ENCODE assay signal across 24 mouse cellular contexts in genomic region chr6:130341973-130342372, GRCm38 (mm10). TPM values are rescaled to one million over a fixed set of nuclear protein-coding genes. Genes with fewer than 3 reads are reported as not detected.
DNase-seq lines count a peak whose midpoint lies in the region; ATAC-seq and TF ChIP-seq lines count a peak whose summit lies in the region.
"Not testable (repeated sequence)": the region's sequence is repeated elsewhere in the genome, so short reads cannot be mapped to it uniquely, and the experiment has no call there.
"Had no signal": no experiment of that assay in that cellular context is flagged by ENCODE, and none has a peak within 500 bp of the region (broad histone marks: within the 10 kb centered on the region; RNA-seq: fewer than 3 reads in every experiment).

No protein-coding gene starts in this region.

- ATAC-seq in granulocyte monocyte progenitor cell, adult 5-6 weeks (replicated peaks; ENCODE audit: poor library complexity, severe bottlenecking) = peak; percentile 81
- ATAC-seq in liver, embryonic 11.5 days (replicated peaks; ENCODE audit: low FRiP score) = peak; percentile 45; the same call in 1 of the 2 replicates
- peak; percentile 39; the same call in 1 of the 2 replicates for ATAC-seq in liver, embryonic 13.5 days (ENCODE audit: low read depth)
- ATAC-seq in megakaryocyte progenitor cell, adult 5-6 weeks (replicated peaks; ENCODE audit: poor library complexity) = peak; percentile 94

- H3K4me3 ChIP-seq in MEL (ENCODE audit: control insufficient read depth in 1 of 2, insufficient read depth in 1 of 2, low read depth in 2 of 2, low read length in 2 of 2); liver, embryonic 11.5 days (ENCODE audit: low read depth, low read length); liver, embryonic 13.5 days (replicated peaks): not testable (repeated sequence)

- H3K79me2 ChIP-seq in MEL (ENCODE audit: control insufficient read depth, insufficient read depth, low read length, poor library complexity) = not testable (repeated sequence)

- DNase-seq in MEL (ENCODE audit: low read depth, low spot score) = peak; percentile 72
- peak; percentile 2 for DNase-seq in T-cell, adult 2 months (ENCODE audit: low spot score)
- DNase-seq in liver, embryonic 11.5 days (ENCODE audit: low spot score); liver, embryonic 13.5 days: not testable (repeated sequence)
- DNase-seq in natural killer cell, adult 2 months (ENCODE audit: low spot score in 2 of 2) = peak; percentile 5 to 46

- not testable (repeated sequence) for TF ChIP-seq RAD21 in MEL (IDR thresholded peaks at IDR 0.05; ENCODE audit: low read depth, low read length)

- not testable (repeated sequence) for H3K4me2 ChIP-seq in liver, embryonic 11.5 days; liver, embryonic 13.5 days

- not testable (repeated sequence) for TF ChIP-seq CTCF in MEL (IDR thresholded peaks at IDR 0.05 in 2 of 3, conservative IDR thresholded peaks at IDR 0.05 in 1 of 3; ENCODE audit: control insufficient read depth in 1 of 3, insufficient read depth in 1 of 3, low read depth in 2 of 3, low read length in 3 of 3, poor library complexity in 1 of 3, severe bottlenecking in 1 of 3)

- TF ChIP-seq POLR2A in MEL (IDR thresholded peaks at IDR 0.05; ENCODE audit: control insufficient read depth in 1 of 2, insufficient read depth in 1 of 2, low read depth in 1 of 2, low read length in 2 of 2, poor library complexity in 1 of 2) = not testable (repeated sequence)

- not testable (repeated sequence) for H3K27me3 ChIP-seq in MEL (ENCODE audit: control insufficient read depth in 1 of 2, insufficient read depth in 2 of 2, low read length in 2 of 2); liver, embryonic 11.5 days (replicated peaks; ENCODE audit: control insufficient read depth, insufficient read depth, low read length); liver, embryonic 13.5 days

- peak; percentile 65 to 82 for TF ChIP-seq EP300 in MEL (IDR thresholded peaks at IDR 0.05; ENCODE audit: low read depth in 1 of 2, low read length in 2 of 2)

- peaks cover 6 to 21% of the 10 kb centered on the region in 2 experiments; a peak in 2 of 4 replicates for H3K4me1 ChIP-seq in MEL (ENCODE audit: control insufficient read depth in 1 of 2, insufficient read depth in 2 of 2, low read length in 2 of 2)
- not testable (repeated sequence) for H3K4me1 ChIP-seq in liver, embryonic 11.5 days (replicated peaks; ENCODE audit: control insufficient read depth, insufficient read depth, low read length); liver, embryonic 13.5 days (replicated peaks)

- H3K9ac ChIP-seq in MEL (ENCODE audit: control insufficient read depth, low read depth, low read length, poor library complexity, severe bottlenecking); liver, embryonic 11.5 days (ENCODE audit: low read depth, low read length); liver, embryonic 13.5 days: not testable (repeated sequence)

- not testable (repeated sequence) for H3K9me3 ChIP-seq in MEL (replicated peaks; ENCODE audit: insufficient read depth, low read length); liver, embryonic 11.5 days (ENCODE audit: control insufficient read depth, low read length); liver, embryonic 13.5 days (replicated peaks)

- 45% methylated on average over 2 of the region's 2 CpGs for WGBS in liver, embryonic 11.5 days
- 36% methylated on average over 2 of the region's 2 CpGs for WGBS in liver, embryonic 13.5 days (ENCODE audit: insufficient replicate concordance)

- H3K36me3 ChIP-seq in MEL (ENCODE audit: control insufficient read depth in 1 of 2, insufficient read depth in 2 of 2, low read length in 2 of 2) = peaks cover 0 to 21% of the 10 kb centered on the region in 2 experiments; a peak in 2 of 4 replicates
- H3K36me3 ChIP-seq in liver, embryonic 11.5 days (ENCODE audit: control insufficient read depth, insufficient read depth, low read length); liver, embryonic 13.5 days: not testable (repeated sequence)

- peak overlapping the region; percentile 57; the same call in 1 of the 2 replicates for H3K27ac ChIP-seq in MEL (ENCODE audit: control insufficient read depth, low read depth, low read length)
- H3K27ac ChIP-seq in liver, embryonic 11.5 days (ENCODE audit: low read depth, low read length); liver, embryonic 13.5 days: not testable (repeated sequence)

TF ChIP-seq in MEL, 35 proteins besides CTCF, POLR2A, EP300 and RAD21:
- peak; percentile 62; the same call in 1 of the 2 replicates for TF ChIP-seq ETS1 (IDR thresholded peaks at IDR 0.05; ENCODE audit: low read depth, low read length)
- peak; percentile 74 for TF ChIP-seq GATA1 (IDR thresholded peaks at IDR 0.05; ENCODE audit: low read depth, low read length)
- TF ChIP-seq TCF12 (IDR thresholded peaks at IDR 0.05; ENCODE audit: low read depth, low read length) = peak; percentile 73; the same call in 1 of the 2 replicates
- TF ChIP-seq TAL1 (IDR thresholded peaks at IDR 0.05; ENCODE audit: low read length) = peak; percentile 72
- peak; percentile 34; the same call in 1 of the 2 replicates for TF ChIP-seq MYB (IDR thresholded peaks at IDR 0.05; ENCODE audit: low read depth, low read length)
- TF ChIP-seq SIN3A (IDR thresholded peaks at IDR 0.05; ENCODE audit: low read length) = peak; percentile 16; the same call in 1 of the 2 replicates
- TF ChIP-seq RCOR1 (IDR thresholded peaks at IDR 0.05; ENCODE audit: low read depth, low read length) = peak; percentile 79

RNA-seq across cellular contexts. Expression of gene Klra3, which starts 4.6 kb away (rescaled TPM):
- 0.08 and 0.23 TPM in 2 replicates for total RNA-seq in MEL (2012; rRNA removed)
- not detected for polyA plus RNA-seq in MEL (2012; ENCODE audit: insufficient read depth in 1 of 2, insufficient read length in 2 of 2, low read depth in 1 of 2, low replicate concordance in 2 of 2, missing spikeins in 1 of 2)
- not detected in 2 replicates for total RNA-seq in granulocyte monocyte progenitor cell, adult 5-6 weeks (2014; fragmentation: Nextera tagmentation)
- not detected in 2 replicates for total RNA-seq in granulocyte monocyte progenitor cell, adult 5-6 weeks (2017)
- polyA plus RNA-seq in liver, embryonic 11.5 days (2014; fragmentation: Nextera tagmentation; extraction: Ambion mirVana) = not detected in 2 replicates
- not detected in 2 replicates for polyA plus RNA-seq in liver, embryonic 13.5 days (2015; fragmentation: Nextera tagmentation; extraction: Ambion mirVana)
- total RNA-seq in megakaryocyte progenitor cell, adult 5-6 weeks (2015) = not detected in 2 replicates
- total RNA-seq in megakaryocyte progenitor cell, adult 5-6 weeks (2017) = not detected in 2 replicates
- total RNA-seq: adrenal gland, adult 2 months; adrenal gland, postnatal 10 days; adrenal gland, postnatal 25 days; adrenal gland, postnatal 4 days; CH12.LX; forebrain, postnatal 0 days; G1E had no signal
- polyA plus RNA-seq: adrenal gland, adult 2 months; brain, embryonic 14.5 days; CD4-positive, CD25-positive, alpha-beta regulatory T cell, adult 4 months; cortical plate, adult 2 months; embryonic facial prominence, embryonic 10.5 days; embryonic facial prominence, embryonic 12.5 days; embryonic facial prominence, embryonic 14.5 days; forebrain, embryonic 11.5 days; forebrain, embryonic 13.5 days; forebrain, embryonic 15.5 days; forebrain, postnatal 0 days; G1E; Patski had no signal

RNA-seq across cellular contexts. Expression of gene Klra1, which starts 44.7 kb away (rescaled TPM):
- 0.12 TPM in 1 of 2 replicates, not detected in the other for total RNA-seq in MEL (2012; rRNA removed)
- under 1 TPM in 1 of 2 experiments, not detected in 1; 0.10 TPM for polyA plus RNA-seq in MEL (2012; ENCODE audit: insufficient read depth in 1 of 2, insufficient read length in 2 of 2, low read depth in 1 of 2, low replicate concordance in 2 of 2, missing spikeins in 1 of 2)
- not detected in 2 replicates for total RNA-seq in granulocyte monocyte progenitor cell, adult 5-6 weeks (2014; fragmentation: Nextera tagmentation)
- 2.1 TPM in 1 of 2 replicates, not detected in the other for total RNA-seq in granulocyte monocyte progenitor cell, adult 5-6 weeks (2017)
- polyA plus RNA-seq in liver, embryonic 11.5 days (2014; fragmentation: Nextera tagmentation; extraction: Ambion mirVana) = not detected in 2 replicates
- polyA plus RNA-seq in liver, embryonic 13.5 days (2015; fragmentation: Nextera tagmentation; extraction: Ambion mirVana) = not detected in 2 replicates
- not detected in 2 replicates for total RNA-seq in megakaryocyte progenitor cell, adult 5-6 weeks (2015)
- not detected in 2 replicates for total RNA-seq in megakaryocyte progenitor cell, adult 5-6 weeks (2017)
- total RNA-seq: adrenal gland, adult 2 months; adrenal gland, postnatal 10 days; adrenal gland, postnatal 25 days; adrenal gland, postnatal 4 days; CH12.LX; forebrain, postnatal 0 days had no signal
- polyA plus RNA-seq: adrenal gland, adult 2 months; brain, embryonic 14.5 days; CD4-positive, CD25-positive, alpha-beta regulatory T cell, adult 4 months; cortical plate, adult 2 months; embryonic facial prominence, embryonic 10.5 days; embryonic facial prominence, embryonic 12.5 days; embryonic facial prominence, embryonic 14.5 days; forebrain, embryonic 11.5 days; forebrain, embryonic 13.5 days; forebrain, embryonic 15.5 days; forebrain, postnatal 0 days; G1E; Patski had no signal

Comparison
In these comparisons a context has a peak if more than half of its experiments do, and no peak if none do; other contexts are left out.
1. ATAC-seq: peak in every context shown above with its lines; median percentile 94 in megakaryocyte progenitor cell, adult 5-6 weeks; 81 in granulocyte monocyte progenitor cell, adult 5-6 weeks; 45 in liver, embryonic 11.5 days; 39 in liver, embryonic 13.5 days.